Mouse (Mus musculus) ovary, postnatal 14 days (tissue): ENCODE data around the gene Tbca.

Experiments
- DNase-seq: peaks from one replicate; pipeline ENCODE4 v3.0.0; 2022; ENCODE audit warnings: low spot score

Tbca gene

DNA sequence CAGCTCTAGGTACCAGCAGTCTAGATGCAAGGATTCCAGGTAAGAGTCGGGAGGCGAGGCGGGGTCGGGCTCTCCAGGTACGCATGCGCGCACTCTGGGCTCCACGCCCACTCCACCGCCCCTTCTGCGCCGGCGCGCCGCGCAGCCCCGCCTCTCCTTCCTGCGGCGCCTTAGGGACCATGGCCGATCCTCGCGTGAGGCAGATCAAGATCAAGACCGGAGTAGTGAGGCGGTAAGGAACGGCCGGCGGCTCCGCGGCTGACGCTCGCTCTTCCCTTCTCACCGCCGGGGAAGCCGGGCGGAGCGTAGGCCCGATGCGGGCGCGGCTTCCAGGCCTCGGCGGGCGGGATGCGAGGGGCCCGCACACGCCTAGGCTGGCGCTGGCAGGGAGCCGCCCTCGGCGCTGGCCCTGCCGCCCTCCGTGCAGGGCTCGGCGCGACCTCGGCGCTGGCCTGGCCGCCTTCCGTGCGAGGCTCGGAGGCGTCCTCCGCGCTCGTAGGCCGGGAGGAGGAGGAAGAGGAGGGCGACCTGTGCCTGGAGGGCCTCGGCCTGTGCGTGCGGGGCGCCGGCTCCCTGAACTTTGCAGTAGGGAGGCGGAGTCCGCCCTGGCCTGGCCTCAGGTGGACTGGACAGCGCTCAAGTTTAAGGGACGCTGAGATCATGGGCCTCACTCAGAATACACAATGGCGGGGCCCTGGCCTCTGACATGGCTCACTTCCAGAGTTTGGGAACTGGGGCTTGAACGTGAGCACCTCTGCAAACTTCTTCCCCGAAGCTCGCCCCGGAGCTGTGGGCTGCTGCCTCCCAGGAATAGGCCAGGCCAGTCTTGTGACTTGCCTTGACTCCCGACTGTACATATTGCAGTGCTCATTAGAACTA, at the start of gene Tbca:
Tbca (plus strand) TSS at position 140 of the 879 bp plus-strand sequence.
- peak; percentile 80 for DNase-seq

- DNase-seq, result no peak
Measured at GRCm38 (mm10) chr13:94745176-94745575, 43.5 kb upstream of the Tbca start.

DNA sequence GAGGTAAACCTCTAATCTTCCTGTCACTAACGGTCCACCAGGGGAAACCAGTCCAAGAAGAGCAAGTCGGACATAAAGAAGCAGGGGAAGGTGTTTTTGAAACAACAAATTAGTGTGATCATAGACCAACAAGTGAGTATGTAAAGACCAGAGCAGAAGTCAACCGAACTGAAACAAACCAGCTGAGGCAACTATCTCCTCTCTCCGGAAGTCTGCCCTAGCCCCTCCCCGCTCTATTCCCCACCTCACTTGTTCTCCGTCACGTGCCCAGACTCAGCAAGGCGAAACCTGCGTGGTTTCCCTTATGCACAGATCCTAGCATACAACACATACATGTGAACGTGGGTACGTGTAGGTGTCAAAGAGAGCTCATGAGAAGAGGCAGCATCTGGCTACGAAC, 22.9 kb upstream of the Tbca start:
- no peak for DNase-seq

DNA sequence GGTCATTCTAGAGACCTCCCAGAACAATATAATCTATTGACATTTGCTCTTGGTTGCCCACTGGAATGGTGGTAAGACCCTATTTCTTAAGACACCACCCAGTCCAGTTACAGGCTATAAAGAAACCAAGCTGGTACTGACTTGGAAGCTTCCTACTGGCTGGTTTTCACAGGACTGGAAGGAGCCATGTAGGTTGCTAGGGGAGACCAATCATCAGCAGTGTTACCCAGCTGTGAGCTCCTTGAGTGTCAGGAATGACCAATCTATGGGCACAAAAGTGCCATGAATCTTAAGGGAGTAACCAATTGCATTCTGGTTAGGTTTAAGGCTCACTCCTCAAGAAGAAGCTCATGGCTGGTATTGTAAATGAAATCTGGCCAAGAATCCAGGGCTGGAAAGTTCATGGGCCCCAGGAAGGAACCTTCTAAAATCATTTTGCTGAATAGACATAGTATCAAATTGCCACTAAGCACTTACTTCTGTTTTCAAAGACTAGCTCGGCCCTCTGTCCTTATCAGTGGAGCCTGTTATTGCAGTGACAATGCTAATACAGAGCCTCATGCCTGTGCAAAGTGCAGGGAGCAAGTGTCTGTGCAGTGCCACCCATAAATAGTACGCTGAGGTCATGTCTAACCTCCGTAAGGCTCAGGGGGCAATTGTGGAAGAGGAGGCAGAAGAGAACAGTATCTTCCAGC, 20.1 kb upstream of the Tbca start:
- no peak for DNase-seq

GRCm38 (mm10) chr13:94769155-94769470, 19.6 kb upstream of the Tbca start:
- no peak for DNase-seq

- no peak for DNase-seq
Measured at GRCm38 (mm10) chr13:94786866-94787265, 1.8 kb upstream of the Tbca start.

GRCm38 (mm10) chr13:94794689-94795088, 6.0 kb downstream of the Tbca start:
- DNase-seq, result no peak

- DNase-seq, result no peak
Measured at GRCm38 (mm10) chr13:94803480-94804057, 14.9 kb downstream of the Tbca start.

GRCm38 (mm10) chr13:94806315-94807179, 17.8 kb downstream of the Tbca start:
- DNase-seq, result no peak

DNA sequence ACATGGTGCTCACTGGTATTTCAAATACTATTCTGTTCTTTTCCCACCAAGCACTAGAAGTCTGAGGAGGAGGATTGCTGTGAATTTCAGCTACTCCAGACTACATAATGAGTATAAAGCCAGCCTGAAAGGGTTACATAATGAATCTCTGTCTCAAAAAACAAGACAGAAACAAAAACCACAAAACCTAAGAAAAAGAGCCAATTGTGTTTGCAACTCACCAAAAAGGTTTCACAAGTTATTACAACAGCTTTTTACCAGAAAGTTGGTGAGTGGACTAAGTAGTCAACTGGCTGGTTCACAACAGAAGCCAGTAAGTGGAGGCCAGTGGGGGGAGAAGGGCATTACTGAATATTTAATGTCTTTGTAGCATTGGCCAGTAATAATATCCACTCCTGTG, 19.9 kb downstream of the Tbca start:
- DNase-seq, result no peak

DNA sequence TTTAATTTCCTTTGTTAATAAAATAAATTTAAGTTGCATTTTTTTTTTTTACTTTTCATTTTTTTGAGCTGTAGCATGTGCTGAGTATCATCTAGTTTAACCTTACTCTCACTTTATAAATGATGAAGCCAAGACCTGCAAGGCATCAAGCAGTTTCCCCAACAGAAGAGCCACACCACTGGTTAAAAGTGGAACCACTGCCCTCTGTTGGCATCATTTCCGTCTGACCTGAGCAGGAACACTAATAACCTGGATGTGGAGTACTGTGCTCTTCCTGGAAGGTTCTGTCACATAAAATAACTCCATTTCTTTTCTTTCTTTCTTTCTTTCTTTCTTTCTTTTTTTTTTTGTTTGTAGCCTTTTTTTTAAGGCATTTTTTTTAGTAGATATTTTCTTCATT, 21.0 kb downstream of the Tbca start:
- DNase-seq, result no peak

DNA sequence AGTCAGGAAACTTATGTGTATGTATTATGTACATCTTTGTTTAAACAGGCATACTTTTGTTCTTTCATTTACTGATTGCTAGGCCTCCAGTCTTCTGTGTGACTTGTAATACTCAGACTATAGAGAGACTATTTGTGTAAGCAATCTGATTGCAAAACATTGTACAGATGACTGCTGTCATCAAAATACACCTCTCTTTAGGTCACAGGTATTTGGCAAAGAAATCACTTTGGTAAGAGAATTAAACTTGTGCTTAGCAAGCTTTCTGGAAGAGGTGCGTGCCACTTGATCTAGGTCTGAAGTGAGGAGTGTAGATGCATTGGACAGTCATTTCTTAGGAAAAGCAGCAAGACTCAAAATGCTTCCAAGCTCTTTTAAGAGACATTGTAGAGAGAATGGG, 22.7 kb downstream of the Tbca start:
- DNase-seq, result no peak

DNA sequence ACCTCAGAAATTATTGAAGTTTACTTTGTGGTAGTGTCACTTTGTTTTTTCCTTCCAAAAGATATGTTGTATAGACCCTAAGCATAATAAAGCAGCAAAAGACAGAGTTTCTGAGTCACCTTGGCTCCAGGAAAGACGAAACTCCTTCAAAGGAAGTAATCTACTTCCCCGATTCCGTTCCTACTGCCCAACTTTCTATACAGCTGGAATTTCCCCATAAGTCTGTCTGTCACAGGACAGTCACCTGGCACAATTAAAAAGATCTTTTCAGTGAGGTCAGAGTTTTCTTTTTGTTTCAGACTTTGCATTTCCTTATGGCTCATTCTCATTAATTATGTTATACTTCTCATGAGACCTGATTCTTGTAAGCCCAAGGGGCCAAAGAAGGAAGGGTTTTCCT, 25.1 kb downstream of the Tbca start:
- DNase-seq, result no peak

DNA sequence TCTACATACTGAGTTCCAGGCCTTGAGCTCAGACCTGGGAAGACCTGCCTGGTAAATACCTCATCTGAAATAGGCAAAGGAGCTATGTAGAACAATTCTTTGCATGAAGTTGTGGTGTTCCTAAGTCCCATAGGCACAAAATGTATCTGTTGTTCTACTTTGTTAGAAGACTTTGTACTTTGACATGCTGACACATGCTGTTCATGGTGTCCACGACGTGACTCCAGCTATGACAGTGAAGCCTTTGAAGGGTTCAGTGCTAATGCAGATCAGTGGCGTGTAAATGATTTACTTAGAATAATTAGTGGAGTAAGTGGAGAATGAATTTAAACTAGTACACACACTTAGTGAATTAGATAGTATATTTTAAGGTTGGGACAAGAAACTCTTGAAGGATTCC, 31.8 kb downstream of the Tbca start:
- DNase-seq, result no peak

DNA sequence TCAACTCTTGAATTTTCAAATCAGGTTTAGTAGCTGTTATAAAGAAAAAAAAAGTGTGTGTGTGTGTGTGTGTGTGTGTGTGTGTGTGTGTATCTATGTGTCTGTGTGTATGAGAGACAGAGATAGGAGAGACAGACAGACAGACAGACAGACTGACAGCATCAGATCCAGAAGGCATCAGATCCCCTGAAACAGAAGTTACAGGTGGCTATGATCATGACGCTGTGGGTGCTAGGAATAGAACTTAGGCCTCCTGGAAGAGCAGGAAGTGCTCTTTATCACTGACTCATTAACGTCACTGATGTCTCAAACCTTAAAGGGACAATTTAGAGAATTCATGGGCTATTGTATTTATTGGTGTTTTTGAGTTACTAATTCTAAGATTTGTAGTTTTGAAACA, 32.2 kb downstream of the Tbca start:
- no peak for DNase-seq

DNA sequence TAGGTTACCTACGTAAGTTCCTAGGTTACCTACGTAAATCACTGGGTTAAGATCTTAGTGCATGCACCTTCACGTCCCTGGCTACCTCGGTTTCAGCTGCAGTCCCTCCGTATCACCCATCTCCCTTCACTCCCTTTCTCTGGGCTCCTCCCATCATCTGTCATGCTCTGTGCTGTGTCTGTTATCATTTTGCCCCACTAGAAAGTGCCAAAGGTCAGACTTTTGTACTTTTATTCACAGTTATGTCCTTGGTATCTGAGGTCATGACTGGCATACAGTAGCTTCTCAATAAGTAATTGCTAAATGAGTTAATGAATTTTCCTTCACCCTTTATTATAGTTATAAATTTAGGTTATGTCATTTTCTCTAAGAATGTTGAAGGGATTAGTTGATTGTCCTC, 37.7 kb downstream of the Tbca start:
- DNase-seq, result no peak

- no peak for DNase-seq
Measured at GRCm38 (mm10) chr13:94826986-94827385, 38.3 kb downstream of the Tbca start.

GRCm38 (mm10) chr13:94827847-94828246, 39.1 kb downstream of the Tbca start:
- no peak for DNase-seq

GRCm38 (mm10) chr13:94838047-94838720, 49.5 kb downstream of the Tbca start:
- no peak for DNase-seq

DNA sequence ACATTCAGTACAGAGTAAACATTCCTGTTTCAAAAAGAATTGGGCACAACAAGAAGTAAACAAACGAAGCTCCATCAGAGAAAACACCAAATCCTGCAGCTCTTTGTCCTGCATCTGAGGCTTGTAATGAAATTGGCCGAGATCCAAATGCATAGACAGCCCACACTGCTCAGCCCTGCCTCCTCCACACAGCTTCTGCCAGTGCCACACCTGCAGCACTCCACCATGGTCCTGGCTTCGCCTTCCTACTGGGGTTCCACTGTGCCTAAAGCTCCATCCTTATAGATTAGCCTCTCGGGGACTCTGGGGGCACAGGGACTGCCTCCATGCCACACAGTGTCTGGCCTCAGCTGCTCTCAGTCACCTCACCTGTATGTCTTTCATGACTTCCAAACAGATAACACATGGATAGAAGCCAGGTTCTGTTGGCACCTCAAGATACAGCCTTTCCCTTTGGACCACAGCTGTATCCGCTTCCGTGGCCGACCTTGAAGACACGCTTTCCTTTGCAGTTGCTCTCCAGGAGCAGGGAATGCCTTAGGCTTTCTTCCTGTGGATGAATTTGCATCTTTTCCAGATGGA, 50.1 kb downstream of the Tbca start:
- DNase-seq, result peak; percentile 5

DNA sequence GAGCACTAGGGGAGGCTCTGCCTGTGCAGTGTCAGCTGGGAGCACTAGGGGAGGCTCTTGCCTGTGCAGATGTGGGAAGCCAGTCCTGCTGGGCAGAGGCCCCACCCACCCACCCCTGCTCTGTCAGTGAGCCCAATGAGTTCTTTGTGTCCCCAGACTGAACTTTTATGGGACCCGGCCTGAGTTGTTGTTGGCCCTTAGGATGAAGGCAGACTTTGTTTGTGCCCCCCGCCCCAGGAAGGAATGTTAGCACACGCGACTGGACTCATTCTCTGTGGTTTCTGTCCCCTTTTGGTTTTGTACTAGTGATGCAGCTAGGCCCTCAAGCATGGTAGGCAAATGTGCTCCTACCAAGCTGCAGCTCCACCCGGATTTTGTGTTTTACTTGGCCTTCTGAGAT, 54.5 kb downstream of the Tbca start:
- no peak for DNase-seq
